20 mouse cellular contexts compared by ENCODE assay signal in the genomic region with DNA sequence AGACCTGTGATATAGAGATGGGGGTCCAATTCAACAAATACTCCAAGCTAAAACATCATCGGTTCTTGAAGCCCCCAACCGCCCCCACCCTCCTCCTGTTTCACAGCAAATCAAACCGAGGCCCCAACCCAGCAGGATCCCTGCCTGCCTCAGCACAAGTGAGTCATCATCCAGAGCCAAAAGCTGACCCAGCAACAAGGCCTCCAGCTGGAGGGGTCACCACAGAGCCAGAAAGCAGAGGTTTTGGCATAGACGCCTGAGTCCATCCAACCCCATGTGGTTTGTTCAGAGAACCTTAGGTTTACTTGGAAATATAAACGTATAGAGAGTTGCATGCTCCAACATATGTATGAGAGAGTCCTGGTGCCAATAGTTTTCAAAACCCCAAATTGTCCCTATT.
"Had no signal": no experiment of that assay in that cellular context is flagged by ENCODE, and none has a peak within 500 bp of the region (broad histone marks: within the 10 kb centered on the region; RNA-seq: fewer than 3 reads in every experiment).

No protein-coding gene starts in this region.

- H3K9ac ChIP-seq: heart, embryonic 13.5 days; heart, embryonic 15.5 days; hindbrain, embryonic 13.5 days; hindbrain, embryonic 15.5 days; kidney, embryonic 15.5 days; limb, embryonic 13.5 days; limb, embryonic 15.5 days had no signal

- ATAC-seq: hindbrain, postnatal 0 days had no signal

- H3K4me1 ChIP-seq: heart, embryonic 15.5 days; limb, embryonic 13.5 days had no signal

- H3K36me3 ChIP-seq: heart, embryonic 13.5 days; heart, embryonic 15.5 days; hindbrain, embryonic 13.5 days; hindbrain, embryonic 15.5 days; kidney, embryonic 15.5 days; limb, embryonic 13.5 days; limb, embryonic 15.5 days had no signal

- H3K27me3 ChIP-seq: heart, embryonic 15.5 days; hindbrain, embryonic 13.5 days; hindbrain, embryonic 15.5 days; kidney, embryonic 15.5 days; limb, embryonic 13.5 days; limb, embryonic 15.5 days had no signal

- DNase-seq: gastrocnemius, postnatal 14 days; gastrocnemius, postnatal 36 days; heart, adult 11 months; heart, adult 2 months; heart, postnatal 36 days; kidney, adult 11 months; kidney, adult 9 months; layer of hippocampus, adult 9-11 months; layer of hippocampus, postnatal 36 days; left cerebral cortex, postnatal 4 days had no signal

- H3K27ac ChIP-seq: heart, adult 2 months; heart, embryonic 13.5 days; heart, embryonic 15.5 days; hindbrain, embryonic 13.5 days; hindbrain, embryonic 15.5 days; hindbrain, postnatal 0 days; kidney, embryonic 15.5 days; kidney, postnatal 0 days; limb, embryonic 13.5 days; limb, embryonic 15.5 days had no signal

- H3K4me2 ChIP-seq: heart, embryonic 11.5 days; heart, embryonic 13.5 days; heart, embryonic 15.5 days; hindbrain, embryonic 13.5 days; hindbrain, embryonic 15.5 days; kidney, embryonic 15.5 days; limb, embryonic 13.5 days; limb, embryonic 15.5 days had no signal

- H3K4me3 ChIP-seq: heart, adult 2 months; heart, embryonic 13.5 days; heart, embryonic 15.5 days; hindbrain, embryonic 13.5 days; hindbrain, embryonic 15.5 days; kidney, embryonic 15.5 days; limb, embryonic 13.5 days; limb, embryonic 15.5 days had no signal

- H3K9me3 ChIP-seq: heart, embryonic 13.5 days; heart, embryonic 15.5 days; hindbrain, embryonic 13.5 days; hindbrain, embryonic 15.5 days; kidney, embryonic 15.5 days; limb, embryonic 13.5 days; limb, embryonic 15.5 days had no signal
